Mouse (Mus musculus) embryonic facial prominence, embryonic 11.5 days (tissue): ENCODE data around the gene Vwf. TPM values are rescaled to one million over a fixed set of nuclear protein-coding genes. Genes with fewer than 3 reads are reported as not detected.
A peak's percentile ranks its signal among the peaks of the same experiment; 100 is the strongest.

Experiments
- ATAC-seq: fragments of 200-750 bp; cut with Nextera tagmentation; replicated peaks from 2 replicates; pipeline ENCODE4 v1.8.0; 2017; ENCODE audit warnings: low read depth; ENCODE audit not compliant: insufficient number of reproducible peaks, low FRiP score, low TSS enrichment
- DNase-seq: peaks from one replicate; pipeline ENCODE4 v3.0.0-alpha.2; 2015; ENCODE audit warnings: low spot score
- H3K27ac ChIP-seq: fragments of 300-500 bp; sonication (generic); replicated peaks from 2 replicates; pipeline ENCODE4 v1.5.1; 2014; ENCODE audit warnings: mild to moderate bottlenecking, low read depth, low read length, control low read depth
- H3K27me3 ChIP-seq: fragments of 300-500 bp; sonication (generic); 2 replicates; pipeline ENCODE4 v1.6.1; 2014; ENCODE audit warnings: mild to moderate bottlenecking, low read length, moderate library complexity, mixed read lengths; ENCODE audit not compliant: control insufficient read depth, insufficient read depth
- H3K36me3 ChIP-seq: fragments of 300-500 bp; sonication (generic); replicated peaks from 2 replicates; pipeline ENCODE4 v1.6.1; 2014; ENCODE audit warnings: low read depth, mild to moderate bottlenecking, low read length, moderate library complexity, mixed read lengths; ENCODE audit not compliant: control insufficient read depth, insufficient read depth
- H3K4me1 ChIP-seq: fragments of 300-500 bp; sonication (generic); 2 replicates; pipeline ENCODE4 v1.6.1; 2014; ENCODE audit warnings: low read length, mixed read lengths; ENCODE audit not compliant: control insufficient read depth, insufficient read depth
- H3K4me2 ChIP-seq: fragments of 300-500 bp; sonication (generic); 2 replicates; pipeline ENCODE4 v1.6.1; 2014; ENCODE audit warnings: low read depth, mild to moderate bottlenecking, control low read depth, low read length, moderate library complexity
- H3K4me3 ChIP-seq: fragments of 300-500 bp; sonication (generic); 2 replicates; pipeline ENCODE4 v1.5.1; 2014; ENCODE audit warnings: low read depth, low read length, control low read depth
- H3K9ac ChIP-seq: fragments of 300-500 bp; sonication (generic); replicated peaks from 2 replicates; pipeline ENCODE4 v1.6.1; 2014; ENCODE audit warnings: mild to moderate bottlenecking, control low read depth, low read length
- H3K9me3 ChIP-seq: fragments of 300-500 bp; sonication (generic); replicated peaks from 2 replicates; pipeline ENCODE4 v1.6.1; 2016; ENCODE audit warnings: mild to moderate bottlenecking, low read length, inconsistent platforms, mixed read lengths; ENCODE audit not compliant: control insufficient read depth
- WGBS: fragments of 180-500 bp; shearing (Covaris S2); extraction: QIAGEN DNeasy Blood & Tissue Kit; methylation state at CpG from one replicate; pipeline ENCODE4 v1.1.7; 2014; 5-methylcytosine and 5-hydroxymethylcytosine counted together
- polyA plus RNA-seq: library from polyadenylated mRNA; unstranded; fragments of >200 nt; fragmentation: Nextera tagmentation; extraction: Ambion mirVana; gene quantifications from 2 replicates; pipeline ENCODE4 v1.2.1, GENCODE M21; 2014

Gene Vwf
- polyA plus RNA-seq, 1 experiment from 2014 or later: 6.7 TPM

- H3K4me3 ChIP-seq: no peak overlapping the region
- no peak overlapping the region for H3K9ac ChIP-seq
- no peaks in the 10 kb centered on the region for H3K36me3 ChIP-seq
- no peak overlapping the region for H3K27ac ChIP-seq
- WGBS: 67% methylated on average over 6 of the region's 6 CpGs
- no peaks in the 10 kb centered on the region for H3K9me3 ChIP-seq
- H3K4me1 ChIP-seq: no peaks in the 10 kb centered on the region
- no peak for DNase-seq
- no peak overlapping the region for H3K4me2 ChIP-seq
- ATAC-seq: no peak
- H3K27me3 ChIP-seq: no peaks in the 10 kb centered on the region
These were observed 62.5 kb downstream of the Vwf start for GRCm38 (mm10) chr6:125609025-125609424.

- WGBS: 95% methylated on average over 1 of the region's 1 CpGs
- ATAC-seq: no peak
These were observed 71.3 kb downstream of the Vwf start for GRCm38 (mm10) chr6:125617855-125618254.

GRCm38 (mm10) chr6:125620764-125621163, 74.2 kb downstream of the Vwf start:
- no peaks in the 10 kb centered on the region for H3K9me3 ChIP-seq
- no peak overlapping the region for H3K27ac ChIP-seq
- DNase-seq (peak; percentile 68), ATAC-seq (no peak)
- H3K9ac ChIP-seq: no peak overlapping the region
- WGBS: 44% methylated on average over 6 of the region's 6 CpGs
- H3K4me1 ChIP-seq: no peaks in the 10 kb centered on the region
- H3K4me3 ChIP-seq: no peak overlapping the region
- no peaks in the 10 kb centered on the region for H3K27me3 ChIP-seq
- H3K36me3 ChIP-seq: no peaks in the 10 kb centered on the region
- no peak overlapping the region for H3K4me2 ChIP-seq

More at GRCm38 (mm10) chr6:125617855-125618254, 71.3 kb downstream of the Vwf start:
- Histone ChIP-seq H3K27ac (no peak overlapping the region), H3K4me2 (no peak overlapping the region), H3K9me3 (no peaks in the 10 kb centered on the region), H3K9ac (no peak overlapping the region), H3K4me3 (no peak overlapping the region), H3K4me1 (no peaks in the 10 kb centered on the region), H3K27me3 (no peaks in the 10 kb centered on the region), H3K36me3 (no peaks in the 10 kb centered on the region)
- DNase-seq: no peak

- Histone ChIP-seq H3K36me3 (no peaks in the 10 kb centered on the region), H3K4me3 (no peak overlapping the region), H3K4me1 (no peaks in the 10 kb centered on the region), H3K27ac (no peak overlapping the region), H3K4me2 (no peak overlapping the region), H3K9ac (no peak overlapping the region), H3K9me3 (no peaks in the 10 kb centered on the region), H3K27me3 (no peaks in the 10 kb centered on the region)
- ATAC-seq (no peak), DNase-seq (peak; percentile 62)
- 42% methylated on average over 2 of the region's 2 CpGs for WGBS
These were observed 75.9 kb downstream of the Vwf start for GRCm38 (mm10) chr6:125622434-125622833.

- Histone ChIP-seq H3K4me3 (no peak overlapping the region), H3K4me2 (no peak overlapping the region), H3K27me3 (no peaks in the 10 kb centered on the region), H3K36me3 (no peaks in the 10 kb centered on the region), H3K4me1 (no peaks in the 10 kb centered on the region), H3K27ac (no peak overlapping the region), H3K9ac (no peak overlapping the region), H3K9me3 (no peaks in the 10 kb centered on the region)
- ATAC-seq (no peak), DNase-seq (no peak)
- 42% methylated on average over 4 of the region's 4 CpGs for WGBS
These were observed 93.9 kb downstream of the Vwf start for GRCm38 (mm10) chr6:125640486-125640885.

- no peak for DNase-seq
- no peak overlapping the region for H3K4me2 ChIP-seq
- H3K4me1 ChIP-seq: no peaks in the 10 kb centered on the region
- no peak for ATAC-seq
- H3K4me3 ChIP-seq: no peak overlapping the region
- H3K9ac ChIP-seq: no peak overlapping the region
- H3K9me3 ChIP-seq: no peaks in the 10 kb centered on the region
- WGBS: 84% methylated on average over 8 of the region's 8 CpGs
- no peak overlapping the region for H3K27ac ChIP-seq
- H3K27me3 ChIP-seq: no peaks in the 10 kb centered on the region
- no peaks in the 10 kb centered on the region for H3K36me3 ChIP-seq
These were observed 94.6 kb downstream of the Vwf start for GRCm38 (mm10) chr6:125641146-125641545.

GRCm38 (mm10) chr6:125648964-125649363, 102.4 kb downstream of the Vwf start:
- no peak overlapping the region for H3K4me3 ChIP-seq
- 81% methylated on average over 12 of the region's 12 CpGs for WGBS
- H3K4me1 ChIP-seq: no peaks in the 10 kb centered on the region
- H3K9ac ChIP-seq: no peak overlapping the region
- no peaks in the 10 kb centered on the region for H3K27me3 ChIP-seq
- DNase-seq (no peak), ATAC-seq (no peak)
- no peaks in the 10 kb centered on the region for H3K36me3 ChIP-seq
- no peaks in the 10 kb centered on the region for H3K9me3 ChIP-seq
- H3K27ac ChIP-seq: no peak overlapping the region
- H3K4me2 ChIP-seq: no peak overlapping the region

GRCm38 (mm10) chr6:125651335-125651734, 104.8 kb downstream of the Vwf start:
- H3K36me3 ChIP-seq: no peaks in the 10 kb centered on the region
- 83% methylated on average over 3 of the region's 3 CpGs for WGBS
- H3K4me3 ChIP-seq: no peak overlapping the region
- H3K9ac ChIP-seq: no peak overlapping the region
- no peak for DNase-seq
- ATAC-seq: no peak
- H3K4me1 ChIP-seq: no peaks in the 10 kb centered on the region
- H3K27me3 ChIP-seq: no peaks in the 10 kb centered on the region
- no peak overlapping the region for H3K4me2 ChIP-seq
- H3K27ac ChIP-seq: no peak overlapping the region
- H3K9me3 ChIP-seq: no peaks in the 10 kb centered on the region
